Mouse (Mus musculus): ENCODE results near the gene Anpep. TPM values are rescaled to one million over a fixed set of nuclear protein-coding genes. Genes with fewer than 3 reads are reported as not detected.
A peak's percentile ranks its signal among the peaks of the same experiment; 100 is the strongest.
"Not testable (repeated sequence)": the region's sequence is repeated elsewhere in the genome, so short reads cannot be mapped to it uniquely, and the experiment has no call there.

The Anpep gene
- polyA plus RNA-seq, 1 experiment from 2014 or later, result 2.8 TPM

DNA sequence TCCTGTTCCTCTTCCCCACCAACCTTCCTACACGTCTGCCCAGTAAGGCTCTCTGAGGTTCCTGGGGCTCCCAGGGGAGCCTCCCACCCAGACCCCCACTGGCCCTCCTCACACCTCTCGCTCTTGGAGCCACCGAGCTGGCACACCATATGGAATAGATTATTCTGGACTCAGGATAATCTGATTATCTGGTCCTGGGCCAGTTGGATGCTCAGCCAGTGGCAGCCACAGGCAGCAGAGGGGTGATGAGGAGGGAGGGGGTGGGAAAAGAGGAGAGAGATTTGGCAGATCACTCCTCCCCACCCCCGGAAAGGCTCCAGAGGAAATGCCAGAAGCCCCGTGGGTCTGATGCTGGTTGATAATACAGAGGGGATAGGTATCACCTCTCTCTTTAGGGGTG lies 62.3 kb downstream of the Anpep start:
- H3K9me3 ChIP-seq, result no peaks in the 10 kb centered on the region
- no peak for DNase-seq (ENCODE audit: extremely low spot score, low spot score)
- H3K27me3 ChIP-seq (ENCODE audit: poor library complexity, severe bottlenecking), result peaks cover 64% of the 10 kb centered on the region
- no peak overlapping the region for H3K4me3 ChIP-seq
- 33% methylated on average over 5 of the region's 5 CpGs for WGBS
- H3K4me1 ChIP-seq, result peaks cover 39% of the 10 kb centered on the region
- peak overlapping the region; percentile 6; the same call in 1 of the 2 replicates for H3K27ac ChIP-seq
- H3K36me3 ChIP-seq (replicated peaks), result no peaks in the 10 kb centered on the region

DNA sequence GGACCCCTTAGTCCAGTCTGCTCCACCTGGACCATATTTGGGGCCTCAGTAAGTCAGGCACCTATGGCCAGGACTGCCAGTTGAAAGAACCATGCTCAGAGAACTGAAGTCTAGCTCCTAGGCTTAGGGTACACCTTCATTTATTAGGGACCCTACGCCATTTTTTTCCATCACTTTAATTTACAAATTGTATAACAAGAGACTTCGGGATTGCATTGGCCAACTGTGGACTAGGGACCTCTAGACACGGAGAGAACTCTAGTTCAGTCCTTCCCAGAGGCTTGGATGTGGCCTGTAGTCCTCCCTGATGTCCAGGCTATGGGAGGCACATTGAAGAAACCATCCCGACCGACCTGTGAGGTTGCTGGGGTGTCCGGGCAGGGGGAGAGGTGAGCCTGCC lies 67.2 kb downstream of the Anpep start, which contains the start of gene Mesp1:
Gene Mesp1, minus strand, starts transcription at position 101 of the 400 bp plus-strand sequence.
- Histone ChIP-seq H3K36me3 (replicated peaks) (no peaks in the 10 kb centered on the region), H3K9me3 (no peaks in the 10 kb centered on the region), H3K4me1 (peaks cover 50% of the 10 kb centered on the region), H3K27ac (peak within 1 kb of the TSS; percentile 48), H3K4me3 (peak within 1 kb of the TSS; percentile 56), H3K27me3 (ENCODE audit: poor library complexity, severe bottlenecking) (peaks cover 93% of the 10 kb centered on the region)
- WGBS, result 78% methylated on average over 6 of the region's 6 CpGs
- DNase-seq (ENCODE audit: extremely low spot score, low spot score), result no peak

DNA sequence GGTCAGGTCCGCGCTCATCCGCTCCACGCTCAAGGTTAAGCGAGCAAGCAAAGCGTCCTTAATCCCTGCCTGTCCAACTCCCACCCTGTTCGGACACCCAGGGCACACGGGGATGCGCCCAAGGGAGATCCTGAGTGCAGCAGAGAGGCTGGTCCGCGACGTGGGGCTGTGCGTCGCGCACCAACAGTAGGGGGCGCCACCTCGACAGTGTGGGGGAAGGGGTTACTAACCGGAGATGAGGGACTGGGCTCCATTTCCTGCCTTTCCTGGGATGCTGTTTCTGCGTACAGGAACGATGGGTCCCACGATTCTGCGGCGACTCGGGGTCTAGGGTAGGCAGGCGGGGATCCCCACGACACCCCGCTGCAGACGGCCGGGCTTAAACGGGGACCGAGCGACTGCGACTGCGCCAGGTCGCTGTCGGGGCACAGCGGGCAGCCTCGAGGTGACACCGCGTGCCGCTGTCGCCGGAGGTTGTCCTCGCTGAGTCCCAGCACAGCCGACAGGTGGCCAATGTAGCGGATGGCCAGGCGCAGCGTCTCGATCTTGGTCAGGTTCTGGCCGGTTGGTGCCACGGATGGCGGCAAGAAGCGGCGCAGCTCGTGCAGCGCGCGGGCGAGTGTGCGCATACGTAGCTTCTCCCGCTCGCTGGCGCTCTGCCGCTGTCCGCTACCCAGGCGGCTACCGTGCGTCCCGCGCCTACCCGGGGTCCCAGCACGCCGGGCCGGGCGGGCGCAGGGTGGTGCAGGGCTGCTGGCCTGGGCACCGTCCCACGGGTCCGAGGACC lies 68.0 kb downstream of the Anpep start:
- Histone ChIP-seq H3K27me3 (ENCODE audit: poor library complexity, severe bottlenecking) (peaks cover 92% of the 10 kb centered on the region), H3K4me1 (peaks cover 49% of the 10 kb centered on the region), H3K9me3 (no peaks in the 10 kb centered on the region), H3K27ac (peak overlapping the region; percentile 48), H3K36me3 (replicated peaks) (no peaks in the 10 kb centered on the region), H3K4me3 (peak overlapping the region; percentile 56)
- peak; percentile 47 for DNase-seq (ENCODE audit: extremely low spot score, low spot score)
- 2% methylated on average over 80 of the region's 80 CpGs for WGBS

DNA sequence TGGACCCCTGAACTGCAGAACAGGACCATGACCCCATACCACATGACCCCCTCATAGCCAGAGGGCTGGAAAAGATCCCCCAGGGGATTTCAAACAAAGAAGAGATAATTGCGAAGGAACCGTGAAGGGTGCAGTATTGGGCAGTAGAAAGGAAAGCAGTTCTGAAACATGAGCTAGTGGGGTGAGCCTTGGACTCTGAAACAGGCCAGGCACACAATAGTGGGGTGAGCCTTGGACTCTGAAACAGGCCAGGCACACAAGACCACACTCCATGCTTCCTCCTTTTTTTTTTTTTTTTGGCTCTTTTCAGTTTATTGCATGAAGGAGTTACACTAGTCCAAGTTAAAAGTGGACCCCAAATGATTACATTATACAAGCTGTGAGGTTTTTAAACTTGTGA lies 71.0 kb downstream of the Anpep start:
- H3K4me3 ChIP-seq; H3K27ac ChIP-seq; H3K9me3 ChIP-seq; H3K36me3 ChIP-seq (replicated peaks); DNase-seq (ENCODE audit: extremely low spot score, low spot score): not testable (repeated sequence)
- H3K4me1 ChIP-seq, result peaks cover 41% of the 10 kb centered on the region
- peaks cover 77% of the 10 kb centered on the region for H3K27me3 ChIP-seq (ENCODE audit: poor library complexity, severe bottlenecking)
- 26% methylated on average over 2 of the region's 2 CpGs for WGBS

- DNase-seq (ENCODE audit: extremely low spot score, low spot score), result peak; percentile 64
- Histone ChIP-seq H3K4me1 (peaks cover 26% of the 10 kb centered on the region), H3K9me3 (no peaks in the 10 kb centered on the region), H3K27ac (no peak overlapping the region), H3K4me3 (no peak overlapping the region), H3K36me3 (replicated peaks) (no peaks in the 10 kb centered on the region), H3K27me3 (ENCODE audit: poor library complexity, severe bottlenecking) (peaks cover 42% of the 10 kb centered on the region)
- 26% methylated on average over 6 of the region's 6 CpGs for WGBS
Observed at GRCm38 (mm10) chr7:79786295-79786694, 74.6 kb downstream of the Anpep start.

- WGBS, result 87% methylated on average over 2 of the region's 2 CpGs
- H3K27me3 ChIP-seq (ENCODE audit: poor library complexity, severe bottlenecking), result peaks cover 15% of the 10 kb centered on the region
- no peak for DNase-seq (ENCODE audit: extremely low spot score, low spot score)
- H3K9me3 ChIP-seq, result no peaks in the 10 kb centered on the region
- H3K27ac ChIP-seq, result no peak overlapping the region
- no peaks in the 10 kb centered on the region for H3K36me3 ChIP-seq (replicated peaks)
- peaks cover 14% of the 10 kb centered on the region for H3K4me1 ChIP-seq
- no peak overlapping the region for H3K4me3 ChIP-seq
Observed at GRCm38 (mm10) chr7:79782516-79782855, 78.4 kb downstream of the Anpep start.

DNA sequence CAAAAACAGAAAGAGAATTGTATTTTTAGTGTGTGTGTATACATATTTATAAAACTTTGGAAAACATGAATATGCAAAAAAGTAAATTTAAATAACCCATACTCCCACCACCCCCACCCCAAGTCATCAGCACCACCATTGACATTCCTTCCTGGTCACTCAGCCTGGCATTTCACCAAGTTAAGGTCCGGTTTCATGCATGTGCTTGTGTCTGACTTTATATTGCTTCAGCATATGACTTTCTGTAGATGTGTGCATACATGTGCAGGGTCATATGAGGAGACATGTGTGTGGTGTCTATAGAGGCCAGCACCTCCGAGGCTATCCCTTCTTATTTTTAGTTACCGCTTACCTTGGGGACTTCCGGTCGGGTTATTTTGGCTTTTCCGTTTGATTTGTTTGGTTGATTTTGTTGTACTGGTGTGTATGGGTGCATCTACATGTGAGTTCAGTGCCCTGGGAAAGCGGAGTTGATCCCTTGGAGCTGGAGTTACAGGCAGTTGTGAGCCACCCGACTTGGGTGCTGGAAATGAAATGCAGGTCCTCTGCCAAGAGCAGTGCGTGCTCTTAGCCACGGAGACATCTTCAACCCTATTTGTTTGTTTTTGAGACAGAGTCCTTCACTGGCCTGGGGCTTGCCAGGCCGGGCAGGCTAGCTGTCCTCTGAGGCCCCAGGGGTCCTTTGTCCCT lies 78.9 kb downstream of the Anpep start:
- no peak for DNase-seq (ENCODE audit: extremely low spot score, low spot score)
- H3K4me1 ChIP-seq, result peaks cover 14% of the 10 kb centered on the region
- 83% methylated on average over 11 of the region's 11 CpGs for WGBS
- H3K36me3 ChIP-seq (replicated peaks), result no peaks in the 10 kb centered on the region
- no peak overlapping the region for H3K4me3 ChIP-seq
- H3K27ac ChIP-seq, result no peak overlapping the region
- no peaks in the 10 kb centered on the region for H3K9me3 ChIP-seq
- H3K27me3 ChIP-seq (ENCODE audit: poor library complexity, severe bottlenecking), result peaks cover 10% of the 10 kb centered on the region

GRCm38 (mm10) chr7:79780647-79781626 lies 79.9 kb downstream of the Anpep start:
- 31% methylated on average over 16 of the region's 16 CpGs for WGBS
- DNase-seq (ENCODE audit: extremely low spot score, low spot score), result peak; percentile 79
- peak overlapping the region; percentile 35 for H3K4me3 ChIP-seq

More at GRCm38 (mm10) chr7:79780647-79781626, 79.9 kb downstream of the Anpep start:
- H3K4me1 ChIP-seq, result peaks cover 12% of the 10 kb centered on the region
- H3K27ac ChIP-seq, result no peak overlapping the region
- no peaks in the 10 kb centered on the region for H3K36me3 ChIP-seq (replicated peaks)
- H3K9me3 ChIP-seq, result no peaks in the 10 kb centered on the region
- H3K27me3 ChIP-seq (ENCODE audit: poor library complexity, severe bottlenecking), result 0 out of 2 replicates have a peak, but pooled peaks cover 4% of the 10 kb centered on the region

Other genes starting within 250 kb of the Anpep start
- gene Rhcg, start 243.4 kb downstream of the Anpep start, polyA plus RNA-seq (2016; fragmentation: Nextera tagmentation; extraction: Ambion mirVana), result 2.4 and 3.3 TPM in 2 replicates
- 18.0 and 18.2 TPM in 2 replicates for gene Ticrr, start 200.9 kb downstream of the Anpep start, polyA plus RNA-seq (2016; fragmentation: Nextera tagmentation; extraction: Ambion mirVana)
- gene Kif7, start 145.3 kb downstream of the Anpep start, polyA plus RNA-seq (2016; fragmentation: Nextera tagmentation; extraction: Ambion mirVana), result 6.3 and 6.4 TPM in 2 replicates
- not detected in 2 replicates for gene Plin1, start 128.2 kb downstream of the Anpep start, polyA plus RNA-seq (2016; fragmentation: Nextera tagmentation; extraction: Ambion mirVana)
- gene Pex11a, start 117.9 kb downstream of the Anpep start, polyA plus RNA-seq (2016; fragmentation: Nextera tagmentation; extraction: Ambion mirVana), result 9.6 and 11.0 TPM in 2 replicates
- 0.34 and 0.45 TPM in 2 replicates for gene Wdr93, start 117.9 kb downstream of the Anpep start, polyA plus RNA-seq (2016; fragmentation: Nextera tagmentation; extraction: Ambion mirVana)
- gene Mesp1, start 67.3 kb downstream of the Anpep start, polyA plus RNA-seq (2016; fragmentation: Nextera tagmentation; extraction: Ambion mirVana), result not detected in 2 replicates
- gene Mesp2, start 50.3 kb downstream of the Anpep start, polyA plus RNA-seq (2016; fragmentation: Nextera tagmentation; extraction: Ambion mirVana), result 0.40 and 0.79 TPM in 2 replicates
- gene Ap3s2, start 59.6 kb upstream of the Anpep start, polyA plus RNA-seq (2016; fragmentation: Nextera tagmentation; extraction: Ambion mirVana), result 49.2 and 51.2 TPM in 2 replicates
- 21.1 and 21.7 TPM in 2 replicates for gene Arpin, start 74.3 kb upstream of the Anpep start, polyA plus RNA-seq (2016; fragmentation: Nextera tagmentation; extraction: Ambion mirVana)
- 33.3 and 33.4 TPM in 2 replicates for gene Zfp710, start 163.8 kb upstream of the Anpep start, polyA plus RNA-seq (2016; fragmentation: Nextera tagmentation; extraction: Ambion mirVana)